Mouse (Mus musculus) limb, embryonic 13.5 days (tissue): ENCODE measurements around the gene Dnase2a. TPM values are rescaled to one million over a fixed set of nuclear protein-coding genes. Genes with fewer than 3 reads are reported as not detected.
A peak's percentile ranks its signal among the peaks of the same experiment; 100 is the strongest.
"Not testable (repeated sequence)": the region's sequence is repeated elsewhere in the genome, so short reads cannot be mapped to it uniquely, and the experiment has no call there.

ENCODE experiments used
- ATAC-seq: fragments of 200-750 bp; cut with Nextera tagmentation; 2 replicates; pipeline ENCODE4 v1.8.0; 2017; ENCODE audit warnings: low read depth, moderate number of reproducible peaks, moderate TSS enrichment; ENCODE audit not compliant: low FRiP score
- H3K27ac ChIP-seq: fragments of 300-500 bp; sonication (generic); 2 replicates; pipeline ENCODE4 v1.5.1; 2015; ENCODE audit warnings: inconsistent platforms, mild to moderate bottlenecking, moderate library complexity
- H3K27me3 ChIP-seq: fragments of 300-500 bp; sonication (generic); 2 replicates; pipeline ENCODE4 v1.6.1; 2015; ENCODE audit warnings: mild to moderate bottlenecking, inconsistent platforms
- H3K36me3 ChIP-seq: fragments of 300-500 bp; sonication (generic); 2 replicates; pipeline ENCODE4 v1.6.1; 2015; ENCODE audit warnings: inconsistent platforms, mild to moderate bottlenecking, moderate library complexity
- H3K4me1 ChIP-seq: fragments of 300-500 bp; sonication (generic); 2 replicates; pipeline ENCODE4 v1.6.1; 2015; ENCODE audit warnings: inconsistent platforms
- H3K4me2 ChIP-seq: fragments of 300-500 bp; sonication (generic); replicated peaks from 2 replicates; pipeline ENCODE4 v1.6.1; 2015; ENCODE audit warnings: inconsistent platforms, mild to moderate bottlenecking, moderate library complexity
- H3K4me3 ChIP-seq: fragments of 300-500 bp; sonication (generic); 2 replicates; pipeline ENCODE4 v1.5.1; 2015; ENCODE audit warnings: moderate library complexity, mild to moderate bottlenecking, inconsistent platforms
- H3K9ac ChIP-seq: fragments of 300-500 bp; sonication (generic); 2 replicates; pipeline ENCODE4 v1.6.1; 2015; ENCODE audit warnings: mild to moderate bottlenecking, inconsistent platforms
- H3K9me3 ChIP-seq: fragments of 300-500 bp; sonication (generic); 2 replicates; pipeline ENCODE4 v1.6.1; 2016; ENCODE audit warnings: inconsistent platforms
- WGBS: fragments of 180-500 bp; shearing (Covaris S2); methylation state at CpG from one replicate; pipeline ENCODE4 v1.1.7; 2015; 5-methylcytosine and 5-hydroxymethylcytosine counted together
- polyA plus RNA-seq: library from polyadenylated mRNA; unstranded; fragments of >200 nt; fragmentation: Nextera tagmentation; extraction: Ambion mirVana; gene quantifications from 2 replicates; pipeline ENCODE4 v1.2.1, GENCODE M21; 2015

The Dnase2a gene
- polyA plus RNA-seq, 1 experiment from 2014 or later = 18.5 TPM

GRCm38 (mm10) chr8:84893709-84894134 lies 14.6 kb upstream of the Dnase2a start, which contains the start of gene Gcdh:
Gcdh (minus strand) TSS chr8:84893921.
- Histone ChIP-seq H3K27me3 (no peaks in the 10 kb centered on the region), H3K27ac (no peak within 1 kb of the TSS), H3K9me3 (no peaks in the 10 kb centered on the region), H3K4me2 (peak within 1 kb of the TSS; percentile 76), H3K9ac (peak within 1 kb of the TSS; percentile 74), H3K4me3 (peak within 1 kb of the TSS; percentile 81), H3K36me3 (peaks cover 26% of the 10 kb centered on the region), H3K4me1 (peaks cover 21% of the 10 kb centered on the region)
- 0% methylated on average over 11 of the region's 11 CpGs for WGBS
- peak; percentile 98 for ATAC-seq

DNA sequence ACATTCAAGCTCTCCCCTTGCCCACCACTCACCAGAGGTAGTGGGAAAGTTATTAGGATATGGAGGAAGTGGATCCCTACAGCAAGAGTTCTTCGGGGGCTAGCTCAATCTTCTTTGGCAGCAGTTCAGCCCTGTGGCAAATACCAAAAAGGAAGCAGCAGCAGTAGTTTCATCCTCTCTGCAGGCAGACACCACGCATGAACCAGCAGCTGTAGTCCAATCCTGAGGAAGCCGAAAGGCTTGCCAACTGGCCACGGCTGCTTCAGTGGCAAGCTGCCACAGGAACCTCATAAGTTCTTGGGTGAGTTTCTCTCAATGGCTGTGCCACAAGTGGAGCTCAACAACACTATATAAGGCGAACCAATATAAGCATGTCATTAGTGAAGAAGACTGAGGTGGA lies 12.4 kb upstream of the Dnase2a start:
- Histone ChIP-seq H3K9me3 (no peaks in the 10 kb centered on the region), H3K27me3 (0 out of 2 replicates have a peak, but pooled peaks cover 1% of the 10 kb centered on the region), H3K4me3 (no peak overlapping the region), H3K36me3 (peaks cover 8% of the 10 kb centered on the region), H3K9ac (no peak overlapping the region), H3K27ac (no peak overlapping the region), H3K4me1 (peaks cover 21% of the 10 kb centered on the region), H3K4me2 (no peak overlapping the region)
- 89% methylated on average over 5 of the region's 5 CpGs for WGBS
- ATAC-seq = no peak

DNA sequence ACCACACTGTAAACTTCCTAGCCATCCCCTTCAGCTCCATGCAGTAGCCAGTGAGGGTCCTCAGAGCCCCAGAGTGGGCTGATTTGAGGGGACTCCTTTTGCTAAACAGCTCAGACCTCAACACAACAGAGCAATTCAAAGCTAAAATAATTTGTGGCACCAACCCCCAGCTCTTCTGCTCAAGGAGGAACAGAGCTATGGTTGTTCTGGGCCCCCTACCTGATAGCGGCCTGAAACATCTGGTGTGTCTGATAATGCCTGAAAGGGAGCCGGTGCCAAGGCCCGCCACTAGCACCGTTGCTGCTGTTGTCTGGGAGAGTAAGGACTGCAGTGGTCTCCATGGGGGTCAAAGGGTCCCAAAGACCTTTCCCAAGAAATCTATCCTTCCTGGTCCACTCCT lies 7.3 kb upstream of the Dnase2a start:
- H3K9me3 ChIP-seq = no peaks in the 10 kb centered on the region
- H3K27ac ChIP-seq = no peak overlapping the region
- no peak overlapping the region for H3K4me3 ChIP-seq
- no peak for ATAC-seq
- peaks cover 8% of the 10 kb centered on the region; the same call in 1 of the 2 replicates for H3K27me3 ChIP-seq
- no peak overlapping the region for H3K4me2 ChIP-seq
- no peaks in the 10 kb centered on the region for H3K36me3 ChIP-seq
- no peak overlapping the region for H3K9ac ChIP-seq
- peaks cover 14% of the 10 kb centered on the region for H3K4me1 ChIP-seq
- 67% methylated on average over 4 of the region's 4 CpGs for WGBS

DNA sequence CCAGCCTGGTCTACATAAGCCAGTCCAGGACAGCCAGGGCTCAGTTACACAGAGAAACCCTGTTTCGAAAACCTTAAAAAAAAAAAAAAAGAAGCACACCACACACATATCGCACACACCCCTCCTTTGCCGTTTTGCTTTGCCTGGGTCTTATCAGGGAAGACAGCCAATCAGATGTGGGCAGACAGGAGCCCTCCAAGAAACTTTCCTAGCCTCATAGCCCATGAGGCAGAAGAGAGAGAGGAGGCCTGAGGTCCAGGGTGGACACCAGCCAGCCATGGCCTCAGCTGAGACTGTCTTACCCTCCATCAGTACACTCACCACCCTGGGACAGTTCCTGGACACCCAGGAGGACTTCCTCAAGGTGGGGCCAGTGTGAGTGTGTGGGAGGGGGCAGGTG lies 6.6 kb upstream of the Dnase2a start, which contains the start of gene Klf1:
Gene Klf1, plus strand, starts transcription at position 177 of the 400 bp plus-strand sequence.
- peak within 1 kb of the TSS; percentile 34; the same call in 1 of the 2 replicates for H3K27ac ChIP-seq
- 68% methylated on average over 3 of the region's 3 CpGs for WGBS

DNA sequence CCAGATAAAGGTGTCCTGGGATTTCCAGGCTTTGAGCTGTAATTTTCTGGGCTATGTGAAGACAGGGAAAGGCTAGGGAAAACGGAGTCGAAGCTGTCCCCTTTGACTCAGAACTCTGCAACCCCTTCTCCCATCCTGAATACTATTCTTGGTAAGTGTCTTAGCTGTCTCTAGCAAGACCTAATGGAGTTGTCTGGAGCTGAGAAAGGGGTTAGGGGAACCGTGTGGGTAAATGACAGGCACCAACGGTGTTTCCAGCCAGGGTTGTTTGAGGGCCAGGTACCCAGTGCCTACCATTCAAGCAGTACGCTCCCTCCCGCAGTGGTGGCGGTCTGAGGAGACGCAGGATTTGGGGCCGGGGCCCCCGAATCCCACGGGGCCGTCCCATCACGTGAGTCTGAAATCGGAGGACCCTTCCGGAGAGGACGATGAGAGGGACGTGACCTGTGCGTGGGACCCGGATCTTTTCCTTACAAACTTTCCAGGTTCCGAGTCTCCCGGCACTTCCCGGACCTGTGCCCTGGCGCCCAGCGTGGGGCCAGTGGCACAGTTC lies 5.9 kb upstream of the Dnase2a start:
- ATAC-seq = no peak; the same call in 1 of the 2 replicates
- H3K9ac ChIP-seq = peak overlapping the region; percentile 80
- no peaks in the 10 kb centered on the region for H3K36me3 ChIP-seq
- H3K4me3 ChIP-seq = peak overlapping the region; percentile 60
- no peaks in the 10 kb centered on the region for H3K9me3 ChIP-seq
- H3K4me1 ChIP-seq = peaks cover 14% of the 10 kb centered on the region
- H3K27ac ChIP-seq = peak overlapping the region; percentile 34; the same call in 1 of the 2 replicates
- 2% methylated on average over 24 of the region's 24 CpGs for WGBS
- H3K27me3 ChIP-seq = peaks cover 8% of the 10 kb centered on the region; the same call in 1 of the 2 replicates
- peak overlapping the region; percentile 89 for H3K4me2 ChIP-seq

More for the DNA sequence above, 6.6 kb upstream of the Dnase2a start, which contains the start of gene Klf1:
- Histone ChIP-seq H3K9me3 (no peaks in the 10 kb centered on the region), H3K9ac (peak within 1 kb of the TSS; percentile 80), H3K4me1 (peaks cover 14% of the 10 kb centered on the region), H3K4me2 (peak within 1 kb of the TSS; percentile 89), H3K27me3 (peaks cover 8% of the 10 kb centered on the region; the same call in 1 of the 2 replicates), H3K4me3 (peak within 1 kb of the TSS; percentile 60), H3K36me3 (no peaks in the 10 kb centered on the region)
- ATAC-seq = no peak

GRCm38 (mm10) chr8:84902920-84903661 lies 5.3 kb upstream of the Dnase2a start:
- Histone ChIP-seq H3K9me3 (no peaks in the 10 kb centered on the region), H3K4me3 (peak overlapping the region; percentile 60), H3K4me2 (peak overlapping the region; percentile 89), H3K36me3 (no peaks in the 10 kb centered on the region), H3K27me3 (peaks cover 8% of the 10 kb centered on the region; the same call in 1 of the 2 replicates), H3K27ac (peak overlapping the region; percentile 34; the same call in 1 of the 2 replicates), H3K9ac (peak overlapping the region; percentile 80), H3K4me1 (peaks cover 14% of the 10 kb centered on the region)
- ATAC-seq = peak; percentile 87
- WGBS = under 1% methylated on average over 68 of the region's 68 CpGs

- H3K9me3 ChIP-seq = no peaks in the 10 kb centered on the region
- H3K4me3 ChIP-seq = no peak overlapping the region
- H3K9ac ChIP-seq = no peak overlapping the region
- no peak for ATAC-seq
- no peak overlapping the region for H3K27ac ChIP-seq
- peaks cover 20% of the 10 kb centered on the region for H3K4me1 ChIP-seq
- H3K36me3 ChIP-seq = no peaks in the 10 kb centered on the region
- peaks cover 14% of the 10 kb centered on the region for H3K27me3 ChIP-seq
- 87% methylated on average over 7 of the region's 7 CpGs for WGBS
- H3K4me2 ChIP-seq = no peak overlapping the region
These were observed 4.0 kb upstream of the Dnase2a start for GRCm38 (mm10) chr8:84904351-84904750.

- H3K27ac ChIP-seq = no peak overlapping the region
- no peak overlapping the region for H3K9ac ChIP-seq
- H3K27me3 ChIP-seq = peaks cover 33% of the 10 kb centered on the region
- peaks cover 24% of the 10 kb centered on the region for H3K4me1 ChIP-seq
- ATAC-seq = no peak
- H3K4me3 ChIP-seq = no peak overlapping the region
- 94% methylated on average over 9 of the region's 9 CpGs for WGBS
- H3K4me2 ChIP-seq = no peak overlapping the region
- H3K36me3 ChIP-seq = peaks cover 8% of the 10 kb centered on the region
- H3K9me3 ChIP-seq = no peaks in the 10 kb centered on the region
These were observed 1.3 kb upstream of the Dnase2a start for GRCm38 (mm10) chr8:84907037-84907436.

DNA sequence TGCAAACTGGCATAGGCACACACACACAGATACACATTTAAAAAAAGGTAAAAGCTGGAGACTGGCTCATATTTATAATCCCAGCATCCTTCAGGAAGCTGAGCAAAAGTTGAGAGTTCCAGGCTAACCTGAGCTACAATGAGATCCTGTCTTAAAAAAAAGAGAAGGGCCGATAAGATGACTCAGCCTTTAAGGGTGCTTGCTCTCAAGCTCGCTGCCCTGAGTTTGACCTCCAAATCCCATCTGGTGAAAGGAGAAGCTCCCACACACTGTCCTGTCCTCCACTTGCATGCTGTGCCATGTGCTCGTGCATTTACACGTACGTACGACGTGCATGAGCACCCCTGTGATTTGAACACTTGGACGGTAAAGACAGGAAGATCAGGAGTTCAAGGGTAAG lies 867 bp upstream of the Dnase2a start:
- H3K4me1 ChIP-seq = peaks cover 23% of the 10 kb centered on the region
- H3K27me3 ChIP-seq = peaks cover 38% of the 10 kb centered on the region
- H3K4me3 ChIP-seq = no peak overlapping the region
- no peak overlapping the region for H3K9ac ChIP-seq
- H3K4me2 ChIP-seq = no peak overlapping the region
- peaks cover 8% of the 10 kb centered on the region for H3K36me3 ChIP-seq
- no peaks in the 10 kb centered on the region for H3K9me3 ChIP-seq
- no peak overlapping the region for H3K27ac ChIP-seq
- 76% methylated on average over 8 of the region's 8 CpGs for WGBS
- ATAC-seq = no peak

- H3K9ac ChIP-seq, ATAC-seq, H3K9me3 ChIP-seq, H3K27ac ChIP-seq, H3K36me3 ChIP-seq: not testable (repeated sequence)
- 30% methylated on average over 7 of the region's 7 CpGs for WGBS
- H3K4me2 ChIP-seq = peak overlapping the region; percentile 81
- H3K27me3 ChIP-seq = peaks cover 43% of the 10 kb centered on the region
- H3K4me1 ChIP-seq = peaks cover 26% of the 10 kb centered on the region
- H3K4me3 ChIP-seq = peak overlapping the region; percentile 57
These were observed 381 bp upstream of the Dnase2a start for GRCm38 (mm10) chr8:84907979-84908378.

GRCm38 (mm10) chr8:84909162-84909767 lies 905 bp downstream of the Dnase2a start:
- no peak for ATAC-seq
- peaks cover 54% of the 10 kb centered on the region for H3K27me3 ChIP-seq
- H3K27ac ChIP-seq = no peak overlapping the region

DNA sequence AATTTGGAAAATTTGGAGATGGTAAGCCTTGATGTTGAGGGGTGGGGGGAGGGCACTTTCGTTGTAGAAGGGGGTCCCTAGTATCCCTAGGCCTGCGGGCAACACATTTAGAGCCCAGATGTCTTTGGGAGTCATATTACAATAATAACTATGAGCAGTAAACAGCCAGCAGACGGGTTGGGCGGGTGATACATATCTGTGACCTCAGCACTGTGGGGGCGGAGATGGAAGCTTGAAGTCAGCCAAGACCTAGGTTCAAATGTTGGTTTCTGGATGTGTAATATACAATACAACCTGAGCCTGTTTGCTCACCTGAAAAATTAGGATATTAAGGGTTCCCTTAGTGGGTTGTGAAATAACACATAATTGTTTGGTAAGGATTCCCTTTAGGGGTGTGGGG lies 1.6 kb downstream of the Dnase2a start:
- H3K27ac ChIP-seq = no peak overlapping the region
- H3K4me1 ChIP-seq = peaks cover 22% of the 10 kb centered on the region
- peaks cover 61% of the 10 kb centered on the region for H3K27me3 ChIP-seq
- peak overlapping the region; percentile 81; the same call in 1 of the 2 replicates for H3K4me2 ChIP-seq
- 0 out of 2 replicates have a peak, but pooled peaks cover 5% of the 10 kb centered on the region for H3K9me3 ChIP-seq
- ATAC-seq = no peak
- WGBS = 54% methylated on average over 5 of the region's 5 CpGs
- H3K36me3 ChIP-seq = peaks cover 8% of the 10 kb centered on the region
- no peak overlapping the region for H3K4me3 ChIP-seq
- no peak overlapping the region for H3K9ac ChIP-seq

More at GRCm38 (mm10) chr8:84909162-84909767, 905 bp downstream of the Dnase2a start:
- H3K9me3 ChIP-seq = 0 out of 2 replicates have a peak, but pooled peaks cover 4% of the 10 kb centered on the region
- peaks cover 22% of the 10 kb centered on the region for H3K4me1 ChIP-seq
- H3K36me3 ChIP-seq = peaks cover 8% of the 10 kb centered on the region
- peak overlapping the region; percentile 57 for H3K4me3 ChIP-seq
- WGBS = 42% methylated on average over 20 of the region's 20 CpGs
- H3K4me2 ChIP-seq = peak overlapping the region; percentile 81
- H3K9ac ChIP-seq = peak overlapping the region; percentile 67
